Mouse (Mus musculus) intestine, embryonic 14.5 days (tissue): Measurements from ENCODE around the gene Dctn1. TPM values are rescaled to one million over a fixed set of nuclear protein-coding genes. Genes with fewer than 3 reads are reported as not detected.
A peak's percentile ranks its signal among the peaks of the same experiment; 100 is the strongest.

Source experiments
- ATAC-seq: fragments of 200-750 bp; cut with Nextera tagmentation; replicated peaks from 2 replicates; pipeline ENCODE4 v1.8.0; 2017; ENCODE audit warnings: low read depth, moderate number of reproducible peaks, moderate TSS enrichment, moderate library complexity; ENCODE audit not compliant: low FRiP score, low TSS enrichment
- DNase-seq: peaks from one replicate; pipeline ENCODE4 v3.0.0-alpha.2; 2018; ENCODE audit warnings: low spot score
- H3K27ac ChIP-seq: fragments of 300-500 bp; sonication (generic); 2 replicates; pipeline ENCODE4 v1.5.1; 2014; ENCODE audit warnings: low read depth, mild to moderate bottlenecking, control low read depth
- H3K27me3 ChIP-seq: fragments of 300-500 bp; sonication (generic); replicated peaks from 2 replicates; pipeline ENCODE4 v1.6.1; 2014; ENCODE audit warnings: low read length, control low read depth; ENCODE audit not compliant: control insufficient read depth, insufficient read depth
- H3K36me3 ChIP-seq: fragments of 300-500 bp; sonication (generic); 2 replicates; pipeline ENCODE4 v1.6.1; 2014; ENCODE audit warnings: low read length, control low read depth; ENCODE audit not compliant: control insufficient read depth, insufficient read depth
- H3K4me1 ChIP-seq: fragments of 300-500 bp; sonication (generic); replicated peaks from 2 replicates; pipeline ENCODE4 v1.6.1; 2014; ENCODE audit warnings: low read length, control low read depth, mixed read lengths; ENCODE audit not compliant: control insufficient read depth, insufficient read depth
- H3K4me2 ChIP-seq: fragments of 300-500 bp; sonication (generic); 2 replicates; pipeline ENCODE4 v1.6.1; 2014; ENCODE audit warnings: low read length
- H3K4me3 ChIP-seq: fragments of 300-500 bp; sonication (generic); 2 replicates; pipeline ENCODE4 v1.5.1; 2014; ENCODE audit warnings: low read depth, low read length, control low read depth, mixed read lengths
- H3K9ac ChIP-seq: fragments of 300-500 bp; sonication (generic); 2 replicates; pipeline ENCODE4 v1.6.1; 2014; ENCODE audit warnings: mild to moderate bottlenecking, low read length
- H3K9me3 ChIP-seq: fragments of 300-500 bp; sonication (generic); 2 replicates; pipeline ENCODE4 v1.6.1; 2016; ENCODE audit warnings: low read length, control low read depth; ENCODE audit not compliant: control insufficient read depth
- WGBS: fragments of 180-500 bp; shearing (Covaris S2); extraction: QIAGEN DNeasy Blood & Tissue Kit; methylation state at CpG from one replicate; pipeline ENCODE4 v1.1.7; 2014; 5-methylcytosine and 5-hydroxymethylcytosine counted together
- polyA plus RNA-seq: library from polyadenylated mRNA; unstranded; fragments of >200 nt; fragmentation: Nextera tagmentation; extraction: Ambion mirVana; gene quantifications from 2 replicates; pipeline ENCODE4 v1.2.1, GENCODE M21; 2014

Dctn1 gene
- polyA plus RNA-seq, 1 experiment from 2014 or later = 76.0 TPM

GRCm38 (mm10) chr6:83208050-83208400 lies 42.3 kb downstream of the Dctn1 start:
- no peak overlapping the region for H3K27ac ChIP-seq
- H3K4me1 ChIP-seq = no peaks in the 10 kb centered on the region
- H3K4me3 ChIP-seq = no peak overlapping the region
- WGBS = 86% methylated on average over 2 of the region's 2 CpGs
- no peak for DNase-seq
- no peaks in the 10 kb centered on the region for H3K9me3 ChIP-seq
- no peak overlapping the region for H3K9ac ChIP-seq
- no peak overlapping the region for H3K4me2 ChIP-seq
- ATAC-seq = no peak
- no peaks in the 10 kb centered on the region for H3K36me3 ChIP-seq
- no peaks in the 10 kb centered on the region for H3K27me3 ChIP-seq

DNA sequence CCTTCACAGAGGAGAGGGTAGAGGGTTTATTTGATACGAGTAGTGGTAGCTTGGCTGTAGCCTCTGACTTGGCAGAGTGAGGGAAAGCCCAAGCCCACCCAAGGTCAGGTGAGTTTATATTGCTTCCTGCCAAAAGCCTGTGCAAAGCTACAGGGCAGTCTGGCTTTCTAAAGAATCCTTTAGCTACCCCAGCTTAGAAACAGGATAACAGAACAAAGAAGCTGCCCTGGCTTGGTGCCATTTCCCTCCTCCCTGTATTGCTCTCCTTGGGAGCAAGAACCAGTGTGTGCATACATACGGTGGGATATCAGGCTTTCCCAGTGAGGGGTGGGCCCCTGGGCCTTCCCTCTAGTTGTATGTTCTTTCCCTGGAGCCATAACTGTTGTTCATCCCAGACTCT lies 44.8 kb downstream of the Dctn1 start:
- no peaks in the 10 kb centered on the region for H3K9me3 ChIP-seq
- 56% methylated on average over 2 of the region's 2 CpGs for WGBS
- no peak overlapping the region for H3K4me3 ChIP-seq
- DNase-seq (no peak), ATAC-seq (no peak)
- H3K9ac ChIP-seq = no peak overlapping the region
- H3K27ac ChIP-seq = no peak overlapping the region
- no peaks in the 10 kb centered on the region for H3K36me3 ChIP-seq
- H3K27me3 ChIP-seq = no peaks in the 10 kb centered on the region
- no peaks in the 10 kb centered on the region for H3K4me1 ChIP-seq
- H3K4me2 ChIP-seq = no peak overlapping the region

GRCm38 (mm10) chr6:83211526-83211925 lies 45.8 kb downstream of the Dctn1 start:
- ATAC-seq = no peak
- H3K36me3 ChIP-seq = no peaks in the 10 kb centered on the region
- WGBS = 22% methylated on average over 5 of the region's 5 CpGs
- H3K27me3 ChIP-seq = no peaks in the 10 kb centered on the region
- no peaks in the 10 kb centered on the region for H3K9me3 ChIP-seq
- H3K4me3 ChIP-seq = no peak overlapping the region
- H3K4me1 ChIP-seq = no peaks in the 10 kb centered on the region
- H3K27ac ChIP-seq = no peak overlapping the region
- DNase-seq = no peak
- no peak overlapping the region for H3K4me2 ChIP-seq
- no peak overlapping the region for H3K9ac ChIP-seq

DNA sequence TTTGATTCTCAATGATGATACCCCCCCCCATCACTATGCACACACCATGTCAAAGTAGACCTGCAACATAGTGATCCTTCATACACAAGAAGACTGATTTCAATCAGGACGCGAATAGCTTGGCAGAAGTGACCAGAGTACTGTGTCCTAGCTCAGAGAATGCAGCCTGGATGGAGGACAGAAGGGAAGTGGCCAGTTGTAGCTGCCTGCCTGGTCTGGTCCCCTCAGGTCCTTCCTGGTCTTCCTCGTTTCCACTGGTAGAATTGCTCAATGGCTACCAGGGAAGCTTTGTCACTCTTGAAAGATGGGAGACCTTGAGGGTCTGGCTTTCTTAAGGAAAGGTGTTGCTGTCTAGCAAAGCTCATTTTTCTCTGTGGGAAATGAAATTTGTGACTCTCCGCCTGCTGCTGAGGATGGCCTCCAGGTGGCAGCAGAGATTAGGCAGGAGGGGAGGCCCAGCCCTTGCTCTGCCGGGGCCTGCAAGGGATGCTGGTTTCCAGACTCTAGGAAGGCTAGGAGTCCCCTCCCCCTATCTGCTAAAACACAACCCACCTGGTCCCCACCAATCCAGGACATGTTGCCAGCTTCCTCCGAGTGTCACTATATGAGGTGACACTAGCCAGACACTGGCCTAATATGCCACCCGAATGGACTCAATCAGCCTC lies 49.4 kb downstream of the Dctn1 start:
- H3K27me3 ChIP-seq = no peaks in the 10 kb centered on the region
- H3K36me3 ChIP-seq = no peaks in the 10 kb centered on the region
- DNase-seq = peak; percentile 88
- no peak overlapping the region for H3K9ac ChIP-seq
- no peak overlapping the region for H3K27ac ChIP-seq
- H3K4me2 ChIP-seq = no peak overlapping the region
- H3K9me3 ChIP-seq = no peaks in the 10 kb centered on the region
- H3K4me3 ChIP-seq = no peak overlapping the region
- H3K4me1 ChIP-seq = no peaks in the 10 kb centered on the region
- ATAC-seq = peak; percentile 90
- 14% methylated on average over 7 of the region's 7 CpGs for whole genome bisulfite sequencing

GRCm38 (mm10) chr6:83219814-83220213 lies 54.1 kb downstream of the Dctn1 start, which contains the start of gene Slc4a5:
Gene Slc4a5 (plus strand): TSS chr6:83219828.
- DNase-seq (no peak), ATAC-seq (no peak)
- no peak within 1 kb of the TSS for H3K27ac ChIP-seq
- H3K27me3 ChIP-seq = no peaks in the 10 kb centered on the region
- 54% methylated on average over 3 of the region's 3 CpGs for WGBS
- H3K4me3 ChIP-seq = no peak within 1 kb of the TSS
- H3K4me1 ChIP-seq = no peaks in the 10 kb centered on the region
- no peak within 1 kb of the TSS for H3K4me2 ChIP-seq
- H3K36me3 ChIP-seq = no peaks in the 10 kb centered on the region
- no peak within 1 kb of the TSS for H3K9ac ChIP-seq
- H3K9me3 ChIP-seq = no peaks in the 10 kb centered on the region

DNA sequence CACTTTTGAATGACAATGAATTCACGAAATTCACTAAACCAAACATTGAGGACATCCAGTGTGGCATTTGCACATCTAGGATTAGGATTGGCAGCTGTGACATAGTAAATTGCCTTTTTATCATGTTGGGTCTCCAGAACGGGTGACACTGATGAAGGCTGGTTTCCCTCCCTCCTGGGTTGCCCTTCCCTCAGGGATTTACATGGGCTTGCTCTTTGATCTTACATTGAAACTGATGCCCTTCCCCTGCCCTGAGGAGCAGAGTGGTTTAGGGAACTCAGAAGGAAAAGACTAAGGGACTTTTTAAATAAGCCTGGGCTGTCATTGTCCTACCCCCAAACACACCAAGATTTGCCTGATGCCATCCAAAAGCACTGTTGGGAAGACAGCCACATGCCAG lies 65.8 kb downstream of the Dctn1 start:
- 35% methylated on average over 2 of the region's 2 CpGs for WGBS
- no peak for ATAC-seq

DNA sequence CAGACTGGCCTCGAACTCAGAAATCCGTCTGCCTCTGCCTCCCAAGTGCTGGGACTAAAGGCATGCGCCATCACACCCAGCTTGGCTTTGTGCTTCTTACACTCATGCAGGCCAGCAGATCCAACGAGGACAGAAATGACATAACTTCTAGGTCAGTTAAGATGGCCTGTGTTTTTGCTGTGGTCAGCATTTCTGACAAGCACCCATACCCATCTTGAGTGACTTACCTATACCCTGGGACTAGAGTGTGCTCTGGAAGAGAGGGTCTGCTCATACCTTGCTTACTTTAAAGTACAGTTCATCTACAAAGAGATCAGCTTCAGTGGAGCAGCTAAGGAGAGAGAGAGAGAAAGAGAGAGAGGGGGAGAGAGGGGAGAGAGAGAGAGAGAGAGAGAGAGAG lies 67.6 kb downstream of the Dctn1 start:
- Histone ChIP-seq H3K4me1 (peaks cover 10% of the 10 kb centered on the region), H3K36me3 (no peaks in the 10 kb centered on the region), H3K27me3 (peaks cover 6% of the 10 kb centered on the region; the same call in 1 of the 2 replicates), H3K27ac (no peak overlapping the region), H3K9ac (no peak overlapping the region), H3K4me2 (no peak overlapping the region), H3K9me3 (no peaks in the 10 kb centered on the region), H3K4me3 (no peak overlapping the region)
- ATAC-seq (no peak), DNase-seq (no peak)
- WGBS = 80% methylated on average over 4 of the region's 4 CpGs

More for the DNA sequence above, 65.8 kb downstream of the Dctn1 start:
- no peak overlapping the region for H3K4me2 ChIP-seq
- no peaks in the 10 kb centered on the region for H3K36me3 ChIP-seq
- peaks cover 5% of the 10 kb centered on the region; the same call in 1 of the 2 replicates for H3K27me3 ChIP-seq
- peaks cover 6% of the 10 kb centered on the region for H3K4me1 ChIP-seq
- H3K27ac ChIP-seq = no peak overlapping the region
- no peaks in the 10 kb centered on the region for H3K9me3 ChIP-seq
- no peak overlapping the region for H3K4me3 ChIP-seq
- DNase-seq = no peak
- no peak overlapping the region for H3K9ac ChIP-seq

DNA sequence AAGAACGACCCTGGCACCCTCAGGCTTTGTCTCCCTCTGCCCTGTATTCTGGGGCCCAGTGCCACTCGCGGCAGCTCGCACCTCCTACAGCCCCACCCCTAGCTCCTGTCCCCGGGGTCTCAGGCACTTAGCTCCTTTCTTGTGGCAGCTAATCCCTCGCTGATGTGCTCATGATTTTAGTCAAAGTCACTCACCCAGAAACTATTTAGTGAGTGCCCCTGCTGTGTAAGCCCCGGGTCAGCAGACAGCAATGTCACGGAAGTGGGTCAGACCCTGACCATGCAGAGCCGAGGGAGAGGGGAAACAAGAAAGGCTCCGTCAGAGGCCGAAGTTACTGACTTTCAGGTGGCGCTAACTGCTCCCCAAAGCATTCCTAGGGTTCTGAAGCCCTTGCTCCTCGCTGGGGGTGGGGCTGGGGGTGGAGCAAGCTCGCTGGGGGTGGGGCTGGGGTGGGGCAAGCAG lies 68.6 kb downstream of the Dctn1 start:
- H3K27ac ChIP-seq = no peak overlapping the region
- peaks cover 10% of the 10 kb centered on the region for H3K4me1 ChIP-seq
- H3K9ac ChIP-seq = no peak overlapping the region
- ATAC-seq = no peak
- peak overlapping the region; percentile 40 for H3K4me2 ChIP-seq
- WGBS = 4% methylated on average over 14 of the region's 14 CpGs
- no peaks in the 10 kb centered on the region for H3K9me3 ChIP-seq
- no peaks in the 10 kb centered on the region for H3K36me3 ChIP-seq
- H3K27me3 ChIP-seq = peaks cover 12% of the 10 kb centered on the region
- DNase-seq = no peak
- no peak overlapping the region for H3K4me3 ChIP-seq

DNA sequence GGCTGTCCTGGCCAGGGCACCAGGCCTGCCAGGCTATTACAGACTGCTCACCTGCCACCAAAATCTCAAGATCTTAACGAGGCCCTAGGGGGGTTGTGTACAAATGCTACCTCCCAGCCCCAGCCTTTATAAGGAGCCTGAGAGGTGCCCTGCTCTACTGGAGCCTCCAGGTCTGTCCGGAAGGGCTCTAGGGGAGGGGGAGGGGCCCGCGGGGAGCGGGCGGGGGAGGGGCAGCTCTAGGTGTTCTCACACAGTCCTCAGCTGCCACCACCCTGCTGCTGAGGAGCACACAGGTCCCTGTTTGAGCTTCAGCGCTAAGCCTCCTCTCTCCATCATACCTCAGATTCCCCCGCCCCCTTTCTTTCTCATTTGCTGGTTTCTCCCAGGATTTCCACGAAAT lies 71.4 kb downstream of the Dctn1 start:
- Histone ChIP-seq H3K9me3 (no peaks in the 10 kb centered on the region), H3K4me2 (peak overlapping the region; percentile 24; the same call in 1 of the 2 replicates), H3K9ac (no peak overlapping the region), H3K36me3 (no peaks in the 10 kb centered on the region), H3K4me1 (peaks cover 10% of the 10 kb centered on the region), H3K27me3 (peaks cover 12% of the 10 kb centered on the region), H3K4me3 (no peak overlapping the region), H3K27ac (no peak overlapping the region)
- ATAC-seq = peak; percentile 61; the same call in 1 of the 2 replicates
- no peak for DNase-seq
- WGBS = 5% methylated on average over 9 of the region's 9 CpGs
